Mouse (Mus musculus) T-cell, adult 2 months (primary cell): Measurements from ENCODE around the gene Ypel5.

ENCODE experiments used
- DNase-seq: peaks from one replicate; pipeline ENCODE4 v3.0.0; 2022; ENCODE audit warnings: low spot score

The Ypel5 gene

DNA sequence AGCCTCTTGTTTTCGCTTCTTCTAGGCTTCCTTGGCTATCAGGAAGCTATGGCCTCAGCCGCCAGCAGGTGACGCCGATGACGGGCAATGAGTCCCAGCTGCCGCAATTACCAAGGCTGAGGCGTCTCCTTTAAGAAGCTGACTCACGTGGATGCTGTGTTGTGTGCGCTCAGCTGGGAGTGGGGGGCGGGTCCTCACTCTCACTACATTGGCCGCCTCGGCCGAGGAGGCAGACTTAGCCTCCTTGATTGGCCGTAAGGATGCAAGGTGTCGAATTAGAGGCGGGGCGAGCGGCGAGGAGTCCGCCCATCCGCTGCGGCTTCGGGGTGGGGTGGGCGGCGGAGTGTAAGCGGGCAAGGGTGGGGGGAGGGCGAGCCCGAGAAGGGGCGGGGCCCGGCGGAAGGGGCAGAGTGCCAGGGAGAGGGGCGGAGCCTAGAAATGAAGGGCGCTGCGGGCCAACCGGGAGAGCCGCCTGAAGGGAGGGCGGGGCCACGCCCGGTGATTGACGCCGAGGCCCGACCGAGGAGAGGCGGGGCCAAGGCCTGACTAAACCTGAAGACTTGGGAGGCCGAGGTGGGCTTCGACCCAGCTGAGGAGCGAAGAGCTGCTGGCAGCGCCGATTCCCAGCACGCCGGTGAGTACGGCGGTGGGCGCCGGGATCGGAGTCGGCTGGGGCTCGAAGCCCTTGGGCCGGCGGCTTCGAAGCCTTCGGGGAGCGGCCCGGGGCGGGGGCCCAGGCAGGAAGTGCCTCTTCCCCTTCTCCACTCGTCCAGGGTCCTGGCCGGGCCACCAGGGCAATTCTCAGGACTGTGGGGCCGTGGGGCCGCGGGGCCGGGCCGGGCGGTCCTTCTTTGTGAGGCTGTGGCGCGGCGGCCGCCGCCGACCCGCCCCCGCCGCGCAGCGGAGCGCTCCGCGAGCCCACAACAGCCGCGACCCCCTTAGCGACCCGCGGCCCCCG lies at the start of gene Ypel5:
Ypel5 (plus strand) TSS at position 296 of the 958 bp plus-strand sequence.
- DNase-seq: peak; percentile 99

GRCm38 (mm10) chr17:72787886-72788436 lies 48.3 kb upstream of the Ypel5 start:
- no peak for DNase-seq

DNA sequence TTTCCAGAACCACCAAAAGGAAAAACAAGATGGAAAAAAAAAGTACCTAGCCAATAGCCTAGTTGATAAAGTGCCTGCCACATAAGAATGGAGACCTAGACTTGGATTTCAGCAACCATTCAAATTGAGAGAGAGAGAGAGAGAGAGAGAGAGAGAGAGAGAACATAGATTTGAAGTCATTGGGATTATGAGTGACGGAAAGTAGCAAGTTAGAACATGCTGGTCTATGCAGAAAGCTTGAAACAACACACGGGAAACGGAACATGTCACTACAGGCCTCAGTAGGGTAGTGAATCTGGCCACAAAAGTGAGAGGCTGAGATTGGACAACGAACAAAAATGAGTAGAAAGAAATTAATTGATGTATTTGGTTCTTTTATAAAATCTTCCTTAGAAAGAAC lies 43.0 kb upstream of the Ypel5 start:
- no peak for DNase-seq

- no peak for DNase-seq
Observed at GRCm38 (mm10) chr17:72794660-72795059, 41.6 kb upstream of the Ypel5 start.

DNA sequence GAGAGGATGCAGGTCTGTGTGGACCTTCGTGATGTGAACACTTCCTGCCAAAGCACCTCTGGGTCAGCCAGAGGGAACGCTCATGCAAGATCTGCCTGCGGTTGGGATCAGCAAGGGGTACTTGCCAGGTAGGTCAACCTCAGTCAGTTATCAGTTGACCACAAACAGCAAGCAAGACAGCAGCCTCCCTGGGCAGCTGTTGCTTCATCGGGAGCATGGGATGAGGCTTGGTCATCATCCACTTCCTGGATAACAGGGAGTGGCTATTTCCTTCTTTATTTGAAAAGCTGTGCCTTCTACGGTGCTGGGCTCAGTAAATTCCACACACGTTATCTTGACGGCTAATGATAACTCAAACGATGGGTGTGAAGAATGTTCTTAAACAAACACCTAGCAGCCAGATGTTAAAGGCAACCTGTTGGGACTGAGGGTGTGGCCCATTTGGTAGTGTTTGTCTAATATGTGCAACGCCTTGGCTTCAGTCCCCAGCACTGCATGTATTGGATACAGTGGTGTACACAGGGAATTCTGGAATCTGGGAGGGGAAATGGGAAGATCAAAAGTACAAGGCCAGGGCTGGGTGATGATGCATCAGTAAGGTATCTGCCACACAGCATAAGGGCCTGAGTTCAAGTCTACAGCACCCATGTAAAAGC lies 40.7 kb upstream of the Ypel5 start:
- DNase-seq: no peak

GRCm38 (mm10) chr17:72796506-72796905 lies 39.7 kb upstream of the Ypel5 start:
- DNase-seq: peak; percentile 3

GRCm38 (mm10) chr17:72797867-72798266 lies 38.4 kb upstream of the Ypel5 start:
- peak; percentile 30 for DNase-seq

DNA sequence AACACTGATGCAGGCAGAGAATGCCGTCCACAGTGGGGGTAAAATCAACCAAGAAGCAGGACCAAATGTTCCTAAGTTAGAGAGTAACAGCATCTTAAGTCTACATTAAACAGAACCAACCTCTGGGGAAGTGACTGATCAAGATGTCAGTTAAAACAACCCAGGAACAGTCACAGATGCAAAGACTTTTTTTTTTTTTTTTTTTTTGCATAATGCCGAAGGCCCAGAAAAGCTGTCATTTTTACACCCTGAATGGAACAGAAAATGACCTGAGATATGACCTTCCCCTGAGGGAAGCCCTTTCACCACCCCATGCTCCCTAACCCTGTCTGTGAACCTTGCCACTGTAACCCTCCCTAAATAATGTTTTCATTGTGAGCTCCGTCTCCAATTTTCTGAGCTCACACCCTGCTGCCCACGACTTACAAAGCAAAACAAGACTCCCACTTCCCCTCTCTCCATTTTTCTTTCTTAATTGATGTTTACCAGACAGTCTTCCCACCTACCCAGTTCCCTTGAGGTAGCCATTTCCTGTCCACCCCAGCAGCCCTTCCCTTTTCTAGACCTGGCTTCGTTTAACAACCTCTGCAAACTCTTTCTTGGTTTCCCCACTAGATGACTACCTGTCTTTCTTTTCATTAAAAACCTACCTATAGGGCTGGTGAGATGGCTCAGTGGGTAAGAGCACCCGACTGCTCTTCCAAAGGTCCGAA lies 26.2 kb upstream of the Ypel5 start:
- no peak for DNase-seq

DNA sequence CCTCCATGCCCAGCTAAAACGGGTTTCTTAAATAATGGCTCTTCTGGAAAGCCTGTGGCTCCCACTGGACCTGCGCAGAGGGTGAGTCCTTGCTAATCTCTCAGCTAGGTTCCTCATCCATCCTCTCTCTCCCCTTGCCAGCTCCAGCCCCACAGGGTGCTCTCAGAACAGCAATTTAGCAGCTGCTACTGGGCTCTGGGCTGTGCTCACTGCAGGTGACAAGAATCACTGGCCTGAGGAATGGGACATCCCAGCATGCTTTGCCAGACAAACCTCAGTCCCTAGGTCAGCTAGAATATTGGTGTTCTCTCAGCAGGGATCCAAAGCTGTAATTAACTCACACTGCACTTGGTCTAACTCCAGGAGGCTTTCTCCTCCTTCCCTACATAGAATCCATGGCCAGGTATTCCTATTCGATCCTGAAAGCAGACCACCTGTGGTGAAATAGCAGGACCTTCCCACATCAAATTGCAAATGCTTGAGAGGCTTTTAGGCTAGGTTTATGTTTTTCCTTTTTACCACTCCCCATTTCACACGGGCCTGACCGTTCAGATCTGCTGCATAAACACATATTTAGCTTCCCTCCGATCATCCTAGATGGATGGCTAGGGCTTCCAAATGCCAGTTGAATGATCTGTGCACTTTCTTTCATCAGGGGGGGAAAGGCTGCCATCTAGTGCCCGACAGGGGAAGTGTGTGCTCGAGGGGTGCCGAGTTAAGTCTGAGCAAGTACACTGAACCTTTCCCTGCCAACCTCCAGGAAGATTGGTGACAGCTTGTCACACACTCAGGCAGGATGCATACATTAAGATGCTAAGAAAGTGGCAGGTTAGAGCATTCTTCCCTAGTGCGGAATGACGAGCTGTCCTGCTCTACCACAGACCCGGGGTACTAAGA lies 22.6 kb upstream of the Ypel5 start:
- peak; percentile 53 for DNase-seq

DNA sequence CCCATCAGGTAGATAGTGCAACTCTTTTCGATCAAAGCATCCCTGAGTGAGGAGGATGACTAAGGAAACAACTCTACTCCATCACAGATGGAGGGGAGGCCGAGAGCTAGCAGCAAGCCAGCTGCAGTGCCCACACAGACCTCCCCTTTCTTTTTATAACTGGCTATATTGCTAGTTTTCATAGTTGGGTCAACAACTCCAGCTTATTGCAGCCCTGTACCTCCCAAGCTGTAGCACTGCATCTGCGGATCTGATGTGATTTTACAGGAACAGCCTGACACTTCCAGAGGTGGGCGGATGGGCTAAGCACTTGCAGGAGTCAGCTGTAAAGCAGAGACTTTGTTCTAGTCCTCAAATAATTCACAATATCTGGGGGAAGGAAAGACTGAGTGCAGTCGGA lies 18.7 kb upstream of the Ypel5 start:
- no peak for DNase-seq

DNA sequence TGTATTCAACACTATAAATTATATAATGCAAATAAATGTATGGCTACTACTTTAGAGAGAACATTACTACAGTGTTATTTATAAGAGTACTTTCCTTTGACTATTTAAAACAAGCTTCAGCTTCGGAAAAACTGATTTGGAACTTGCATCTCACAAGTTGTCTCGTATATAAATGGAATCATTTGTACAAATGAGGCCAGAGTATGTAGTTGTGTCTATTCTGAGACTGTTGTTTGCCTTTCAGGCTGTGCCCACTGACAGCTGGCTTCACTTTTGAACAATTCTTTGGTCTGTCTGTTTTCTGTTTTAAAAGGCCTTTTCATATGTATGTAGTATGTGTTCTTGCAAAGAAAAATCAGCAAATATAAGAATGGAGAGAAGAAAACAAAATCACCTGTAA lies 16.5 kb upstream of the Ypel5 start:
- no peak for DNase-seq

GRCm38 (mm10) chr17:72820425-72820824 lies 15.8 kb upstream of the Ypel5 start:
- no peak for DNase-seq

- DNase-seq: no peak
Observed at GRCm38 (mm10) chr17:72821923-72822322, 14.3 kb upstream of the Ypel5 start.

DNA sequence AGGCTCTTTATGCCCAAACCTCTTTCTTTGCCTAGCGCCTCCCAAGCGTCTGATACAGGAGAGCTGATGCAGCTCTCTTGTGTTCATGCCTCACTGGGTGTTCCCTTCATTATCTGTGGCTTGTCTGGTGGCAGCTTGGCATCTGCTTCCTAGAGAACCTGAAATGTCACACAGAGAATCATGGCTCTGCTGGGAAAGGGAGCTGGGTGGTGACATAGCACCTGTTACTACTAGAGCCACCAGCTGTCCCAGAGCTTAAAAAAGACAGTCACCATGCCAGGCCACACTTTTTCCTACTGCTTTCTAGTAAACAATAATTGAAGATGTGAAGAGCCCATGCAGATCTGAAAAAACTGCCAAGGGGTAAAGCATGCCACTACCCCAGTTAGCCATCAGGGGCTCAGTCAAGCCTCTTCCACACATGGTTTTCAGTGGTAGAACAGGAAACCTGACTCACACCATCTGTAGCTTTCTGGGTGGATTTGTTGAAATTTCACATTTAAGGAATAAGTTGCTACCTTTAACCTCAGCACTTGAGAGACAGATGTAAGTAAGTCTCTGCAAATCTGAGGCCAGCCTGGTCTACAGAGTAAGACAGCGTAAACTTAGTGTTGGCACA lies 9.2 kb upstream of the Ypel5 start:
- no peak for DNase-seq

DNA sequence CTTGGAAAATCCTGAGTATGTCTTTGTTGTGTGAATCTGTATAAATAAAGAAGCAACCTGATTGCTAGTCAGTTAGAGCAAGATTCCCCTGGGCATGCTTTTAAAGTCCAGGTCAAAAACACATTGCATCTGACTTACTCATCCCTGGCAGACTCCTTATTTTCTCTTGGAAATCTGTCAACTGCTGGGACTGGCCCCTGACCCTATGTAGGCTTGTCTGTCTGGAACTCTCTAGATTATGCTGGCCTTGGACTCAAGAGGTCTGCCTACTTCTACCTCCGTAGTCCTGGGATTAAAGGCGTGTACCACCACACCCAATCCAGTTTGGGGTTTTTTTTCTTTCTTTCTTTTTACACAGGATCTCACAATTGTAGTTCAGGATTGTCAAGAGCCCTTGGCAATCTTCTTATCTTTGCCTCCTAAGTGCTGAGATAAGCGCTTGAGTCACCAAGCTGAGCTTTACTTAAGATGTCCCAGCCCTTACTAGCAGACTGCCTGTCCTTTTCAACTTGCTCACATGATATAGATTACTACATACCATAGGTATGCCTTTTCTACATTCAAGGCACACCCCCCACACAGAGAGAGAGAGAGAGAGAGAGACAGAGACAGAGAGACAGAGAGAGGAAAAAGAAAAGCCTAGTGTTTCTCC lies 8.1 kb upstream of the Ypel5 start:
- DNase-seq: no peak

DNA sequence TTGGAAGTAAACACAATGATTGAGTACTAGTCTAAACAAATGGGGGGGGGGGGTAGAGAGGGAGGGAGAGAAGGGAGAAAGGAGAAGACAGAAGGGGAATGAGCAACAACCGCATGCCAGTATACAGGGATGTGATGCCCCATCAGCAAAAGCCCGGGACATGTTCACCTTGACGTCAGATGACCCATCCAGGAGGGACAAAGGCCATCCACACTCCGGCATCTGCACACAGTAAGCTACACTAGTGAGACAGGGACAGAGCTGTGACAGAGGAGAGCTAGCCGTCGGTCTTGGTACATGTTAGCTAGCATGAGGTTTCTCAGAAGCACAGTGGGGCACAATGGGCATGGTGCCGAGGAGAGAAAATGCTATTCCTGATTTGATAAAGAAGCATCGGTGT lies 7.6 kb upstream of the Ypel5 start:
- DNase-seq: no peak

- peak; percentile 85 for DNase-seq
Observed at GRCm38 (mm10) chr17:72837140-72837712, 973 bp downstream of the Ypel5 start.

GRCm38 (mm10) chr17:72837824-72838474 lies 1.7 kb downstream of the Ypel5 start:
- DNase-seq: no peak

- no peak for DNase-seq
Observed at GRCm38 (mm10) chr17:72839000-72839399, 2.7 kb downstream of the Ypel5 start.
